Mouse (Mus musculus) heart, embryonic 10.5 days (tissue): ENCODE measurements around the gene Tnk2. TPM values are rescaled to one million over a fixed set of nuclear protein-coding genes. Genes with fewer than 3 reads are reported as not detected.

ENCODE experiments used
- DNase-seq: peaks from one replicate; pipeline ENCODE4 v3.0.0-alpha.2; 2017; ENCODE audit warnings: low spot score
- H3K27ac ChIP-seq: fragments of 300-500 bp; sonication (generic); 2 replicates; pipeline ENCODE4 v1.5.1; 2016; ENCODE audit warnings: mild to moderate bottlenecking
- H3K27me3 ChIP-seq: fragments of 300-500 bp; sonication (generic); 2 replicates; pipeline ENCODE4 v1.6.1; 2016; ENCODE audit warnings: mild to moderate bottlenecking; ENCODE audit not compliant: poor library complexity, insufficient read depth, severe bottlenecking
- H3K36me3 ChIP-seq: fragments of 300-500 bp; sonication (generic); 2 replicates; pipeline ENCODE4 v1.6.1; 2016; ENCODE audit warnings: mild to moderate bottlenecking, moderate library complexity
- H3K4me1 ChIP-seq: fragments of 300-500 bp; sonication (generic); 2 replicates; pipeline ENCODE4 v1.6.1; 2016; ENCODE audit warnings: mild to moderate bottlenecking
- H3K4me3 ChIP-seq: fragments of 300-500 bp; sonication (generic); 2 replicates; pipeline ENCODE4 v1.5.1; 2016; ENCODE audit warnings: mild to moderate bottlenecking, moderate library complexity
- H3K9me3 ChIP-seq: fragments of 300-500 bp; sonication (generic); 2 replicates; pipeline ENCODE4 v1.6.1; 2016; ENCODE audit warnings: mild to moderate bottlenecking, moderate library complexity
- WGBS: fragments of 180-500 bp; shearing (Covaris S2); methylation state at CpG from one replicate; pipeline ENCODE4 v1.1.7; 2016; 5-methylcytosine and 5-hydroxymethylcytosine counted together
- polyA plus RNA-seq: library from polyadenylated mRNA; unstranded; fragments of >200 nt; fragmentation: Nextera tagmentation; extraction: Ambion mirVana; gene quantifications from 2 replicates; pipeline ENCODE4 v1.2.1, GENCODE M21; 2016

Tnk2 gene
- polyA plus RNA-seq, 1 experiment from 2014 or later = 9.2 TPM

DNA sequence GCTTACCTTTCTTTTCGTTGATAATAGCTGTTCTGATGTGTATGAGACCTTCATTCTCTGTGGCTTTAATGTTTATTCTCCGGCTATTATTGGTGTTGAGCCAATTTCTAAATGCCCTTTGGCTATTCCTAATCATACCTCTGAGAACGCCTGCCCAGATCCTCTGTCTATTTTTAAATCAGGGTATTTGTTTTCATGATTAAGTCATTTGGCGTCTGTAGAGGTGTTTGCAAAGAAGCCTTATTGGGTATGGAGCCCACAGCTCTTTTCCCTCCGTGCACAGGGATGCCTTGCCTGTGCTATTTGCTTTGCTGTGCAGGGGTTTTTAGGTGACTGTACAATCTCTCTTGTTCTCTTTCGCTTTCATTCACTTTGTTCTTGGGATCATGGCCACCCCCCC is 69.9 kb downstream of the Tnk2 start:
- Histone ChIP-seq H3K36me3 (no peaks in the 10 kb centered on the region), H3K4me1 (peaks cover 30% of the 10 kb centered on the region), H3K27ac (no peak overlapping the region), H3K9me3 (no peaks in the 10 kb centered on the region), H3K27me3 (0 out of 2 replicates have a peak, but pooled peaks cover 5% of the 10 kb centered on the region), H3K4me3 (no peak overlapping the region)
- 74% methylated on average over 6 of the region's 6 CpGs for WGBS
- DNase-seq = no peak

DNA sequence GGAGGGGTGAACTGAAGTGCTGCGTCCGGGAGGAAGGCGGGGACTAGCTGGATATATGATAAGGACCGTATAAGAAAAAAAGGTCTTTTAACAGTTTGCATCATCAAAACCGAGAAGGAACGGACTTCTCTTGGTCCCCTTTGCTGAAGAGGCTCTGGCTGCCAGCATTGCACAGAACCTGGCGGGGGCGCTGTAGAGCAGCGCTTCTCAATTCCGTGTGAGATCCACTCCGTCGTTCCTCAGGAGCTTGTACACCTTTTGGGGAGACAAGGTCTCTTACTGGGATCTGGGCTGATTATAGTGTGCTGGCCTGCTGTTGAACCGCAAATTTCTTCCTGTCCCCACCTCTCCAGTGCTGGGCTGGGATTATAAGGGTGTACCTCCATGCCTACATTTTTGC is 71.7 kb downstream of the Tnk2 start:
- H3K4me1 ChIP-seq = peaks cover 23% of the 10 kb centered on the region
- no peak for DNase-seq
- whole genome bisulfite sequencing = 16% methylated on average over 13 of the region's 13 CpGs
- peak overlapping the region; percentile 40 for H3K4me3 ChIP-seq
- H3K27me3 ChIP-seq = 0 out of 2 replicates have a peak, but pooled peaks cover 5% of the 10 kb centered on the region
- H3K27ac ChIP-seq = no peak overlapping the region
- no peaks in the 10 kb centered on the region for H3K9me3 ChIP-seq
- no peaks in the 10 kb centered on the region for H3K36me3 ChIP-seq

DNA sequence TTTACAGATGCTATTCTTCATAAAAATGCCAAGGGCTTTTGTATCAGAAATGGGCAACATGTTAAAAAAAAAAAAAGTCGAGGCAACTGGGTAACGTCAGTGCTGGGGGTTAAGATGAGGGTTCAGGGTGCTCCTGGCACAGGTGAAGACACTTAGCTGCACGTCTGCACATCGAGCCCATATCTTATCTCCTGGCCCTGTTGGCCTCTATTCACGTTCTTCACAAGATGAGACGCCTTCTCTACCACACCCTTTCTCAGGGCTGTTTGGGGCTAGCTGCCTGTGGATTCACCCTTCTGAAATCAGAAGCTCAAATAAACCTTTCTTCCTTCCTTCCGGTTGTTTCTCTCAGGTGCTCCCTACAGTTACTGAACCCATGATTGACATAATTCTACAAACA is 79.5 kb downstream of the Tnk2 start:
- DNase-seq = no peak
- peaks cover 4% of the 10 kb centered on the region for H3K4me1 ChIP-seq
- H3K9me3 ChIP-seq = no peaks in the 10 kb centered on the region
- H3K4me3 ChIP-seq = no peak overlapping the region
- no peaks in the 10 kb centered on the region for H3K36me3 ChIP-seq
- no peak overlapping the region for H3K27ac ChIP-seq
- 40% methylated on average over 7 of the region's 7 CpGs for WGBS
- no peaks in the 10 kb centered on the region; the same call in 1 of the 2 replicates for H3K27me3 ChIP-seq

DNA sequence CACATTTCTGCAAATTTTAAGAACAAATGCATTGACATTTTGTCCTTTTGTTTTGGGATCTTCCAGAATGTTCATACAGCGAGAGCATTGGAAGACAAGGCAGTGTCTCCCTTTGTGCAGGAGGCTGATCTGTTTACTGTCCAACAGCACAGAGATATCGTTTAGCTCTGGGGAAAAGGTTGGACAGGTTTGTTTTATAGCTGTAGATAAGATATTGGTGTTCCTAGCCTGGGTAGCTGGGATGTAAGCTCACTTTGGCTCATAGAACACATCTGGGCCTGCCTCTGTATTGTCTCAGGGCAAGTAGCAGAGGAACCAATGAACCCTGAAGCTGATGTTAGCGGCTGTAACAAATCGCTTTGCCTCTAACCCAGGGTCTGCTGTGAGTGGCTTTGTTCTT is 80.1 kb downstream of the Tnk2 start:
- peaks cover 4% of the 10 kb centered on the region for H3K4me1 ChIP-seq
- 71% methylated on average over 4 of the region's 4 CpGs for WGBS

DNA sequence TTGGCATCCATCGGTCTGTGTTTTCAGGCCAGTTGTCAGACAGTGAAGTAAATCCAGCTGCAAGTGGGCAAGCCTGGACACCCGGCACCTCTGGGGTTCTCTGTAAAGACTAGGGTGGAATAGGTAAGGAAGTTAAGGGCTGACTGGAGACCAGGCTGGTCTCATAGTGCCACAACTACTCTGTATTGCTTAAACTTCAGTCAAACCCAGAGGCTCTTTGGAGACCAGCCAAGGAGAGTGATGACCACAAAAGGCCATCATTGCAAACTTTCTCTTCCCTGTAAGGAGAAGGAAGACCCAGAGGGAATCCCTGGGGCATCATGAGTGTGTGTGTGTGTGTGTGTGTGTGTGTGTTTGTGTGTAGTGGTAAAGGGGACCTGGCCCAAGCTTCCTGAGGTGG is 80.6 kb downstream of the Tnk2 start:
- no peak for DNase-seq
- WGBS = 78% methylated on average over 2 of the region's 2 CpGs
- Histone ChIP-seq H3K36me3 (no peaks in the 10 kb centered on the region), H3K4me1 (peaks cover 4% of the 10 kb centered on the region), H3K9me3 (no peaks in the 10 kb centered on the region), H3K27me3 (no peaks in the 10 kb centered on the region; the same call in 1 of the 2 replicates), H3K4me3 (no peak overlapping the region), H3K27ac (no peak overlapping the region)

More for the DNA sequence above, 80.1 kb downstream of the Tnk2 start:
- Histone ChIP-seq H3K36me3 (no peaks in the 10 kb centered on the region), H3K4me3 (no peak overlapping the region), H3K27ac (no peak overlapping the region), H3K9me3 (no peaks in the 10 kb centered on the region), H3K27me3 (no peaks in the 10 kb centered on the region; the same call in 1 of the 2 replicates)
- DNase-seq = no peak

DNA sequence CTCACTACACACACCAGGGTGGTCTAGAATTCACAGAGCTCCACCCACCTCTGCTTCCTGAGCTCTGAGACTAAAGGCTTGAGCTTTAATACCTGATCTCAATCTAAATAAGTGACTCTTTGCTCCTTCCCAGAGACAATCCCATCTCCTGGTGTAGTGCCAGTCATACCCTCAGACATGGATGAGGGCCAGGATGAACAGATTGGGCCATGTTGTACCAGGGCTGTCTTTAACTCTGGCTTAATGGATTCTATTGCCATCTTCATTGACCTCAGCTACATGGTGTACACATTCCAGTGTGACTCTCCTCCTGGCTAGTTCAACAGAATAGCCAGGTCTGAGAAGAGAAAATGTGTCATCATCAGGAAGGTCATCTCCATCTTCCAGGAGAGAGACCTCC is 82.8 kb downstream of the Tnk2 start:
- H3K36me3 ChIP-seq = no peaks in the 10 kb centered on the region
- DNase-seq = no peak

DNA sequence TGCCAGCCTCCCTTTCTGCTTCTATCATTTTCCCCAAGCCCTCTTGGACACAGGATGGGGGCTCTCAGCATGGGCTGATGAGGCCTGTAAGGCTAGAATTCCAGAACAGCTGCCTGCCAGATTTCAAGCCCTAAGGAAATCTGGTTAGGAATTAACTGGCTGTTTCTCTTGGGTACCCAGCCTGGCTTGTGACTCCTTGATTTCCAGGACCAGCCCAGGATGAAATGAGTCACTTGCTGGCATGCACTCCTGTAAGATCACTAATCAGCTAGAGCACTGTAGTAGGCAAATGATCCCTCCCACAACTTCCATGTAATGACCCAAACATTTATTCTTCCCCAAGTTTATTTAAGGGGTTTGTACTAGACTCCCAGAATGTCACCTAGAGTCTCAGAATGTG is 84.6 kb downstream of the Tnk2 start:
- H3K9me3 ChIP-seq = 0 out of 2 replicates have a peak, but pooled peaks cover 2% of the 10 kb centered on the region
- no peak overlapping the region for H3K4me3 ChIP-seq
- H3K27me3 ChIP-seq = no peaks in the 10 kb centered on the region; the same call in 1 of the 2 replicates
- no peak for DNase-seq
- H3K27ac ChIP-seq = no peak overlapping the region
- H3K36me3 ChIP-seq = no peaks in the 10 kb centered on the region
- H3K4me1 ChIP-seq = peaks cover 2% of the 10 kb centered on the region; the same call in 1 of the 2 replicates

More for the DNA sequence above, 82.8 kb downstream of the Tnk2 start:
- H3K4me3 ChIP-seq = no peak overlapping the region
- H3K27me3 ChIP-seq = no peaks in the 10 kb centered on the region; the same call in 1 of the 2 replicates
- peaks cover 4% of the 10 kb centered on the region; the same call in 1 of the 2 replicates for H3K4me1 ChIP-seq
- H3K27ac ChIP-seq = no peak overlapping the region
- H3K9me3 ChIP-seq = no peaks in the 10 kb centered on the region

DNA sequence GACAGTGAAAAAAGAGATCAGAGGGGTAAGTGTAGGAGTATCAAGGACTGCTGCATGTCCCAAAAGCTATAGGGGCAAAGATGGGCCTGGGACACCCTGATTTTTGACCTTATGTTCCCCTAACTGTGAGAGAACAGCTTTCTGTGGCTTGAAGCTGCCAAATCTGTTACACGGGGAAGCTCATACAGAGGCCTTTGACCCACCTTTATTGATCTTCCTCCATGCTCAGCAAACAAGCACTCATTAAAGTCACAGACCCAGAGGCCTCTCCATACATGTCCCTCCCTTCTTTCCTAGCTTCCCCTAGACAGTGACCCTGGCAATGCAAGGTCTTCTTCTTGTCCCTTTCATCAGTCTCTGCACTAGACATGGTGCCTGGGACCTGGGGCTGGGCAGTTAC is 85.1 kb downstream of the Tnk2 start:
- Histone ChIP-seq H3K9me3 (peaks cover 5% of the 10 kb centered on the region; the same call in 1 of the 2 replicates), H3K27ac (no peak overlapping the region), H3K4me1 (no peaks in the 10 kb centered on the region), H3K27me3 (no peaks in the 10 kb centered on the region; the same call in 1 of the 2 replicates), H3K36me3 (no peaks in the 10 kb centered on the region), H3K4me3 (no peak overlapping the region)
- whole genome bisulfite sequencing = 73% methylated on average over 1 of the region's 1 CpGs
- DNase-seq = no peak

Other genes with a start within 250 kb of the Tnk2 start
- not detected in 2 replicates for gene Tm4sf19, start 243.4 kb upstream of the Tnk2 start, polyA plus RNA-seq
- 28.9 and 29.5 TPM in 2 replicates for gene Tctex1d2, start 224.2 kb upstream of the Tnk2 start, polyA plus RNA-seq
- 36.6 and 43.9 TPM in 2 replicates for gene Pcyt1a, start 213.0 kb upstream of the Tnk2 start, polyA plus RNA-seq
- 4.2 and 5.1 TPM in 2 replicates for gene Slc51a, start 156.0 kb upstream of the Tnk2 start, polyA plus RNA-seq
- gene Zdhhc19, start 147.6 kb upstream of the Tnk2 start, polyA plus RNA-seq = not detected in 2 replicates
- gene Tfrc, start 35.0 kb upstream of the Tnk2 start, polyA plus RNA-seq = 72.0 and 82.0 TPM in 2 replicates
- gene Muc4, start 92.0 kb downstream of the Tnk2 start, polyA plus RNA-seq = 0.31 and 0.79 TPM in 2 replicates
- gene Muc20, start 153.6 kb downstream of the Tnk2 start, polyA plus RNA-seq = 0.07 and 0.19 TPM in 2 replicates
- not detected in 2 replicates for gene Smbd1, start 166.6 kb downstream of the Tnk2 start, polyA plus RNA-seq
- gene Fyttd1, start 233.6 kb downstream of the Tnk2 start, polyA plus RNA-seq = 122 and 149 TPM in 2 replicates
- 23.5 and 34.5 TPM in 2 replicates for gene Rubcn, start 233.9 kb downstream of the Tnk2 start, polyA plus RNA-seq